ENCODE assay signal across 6 mouse cellular contexts in the genomic region with DNA sequence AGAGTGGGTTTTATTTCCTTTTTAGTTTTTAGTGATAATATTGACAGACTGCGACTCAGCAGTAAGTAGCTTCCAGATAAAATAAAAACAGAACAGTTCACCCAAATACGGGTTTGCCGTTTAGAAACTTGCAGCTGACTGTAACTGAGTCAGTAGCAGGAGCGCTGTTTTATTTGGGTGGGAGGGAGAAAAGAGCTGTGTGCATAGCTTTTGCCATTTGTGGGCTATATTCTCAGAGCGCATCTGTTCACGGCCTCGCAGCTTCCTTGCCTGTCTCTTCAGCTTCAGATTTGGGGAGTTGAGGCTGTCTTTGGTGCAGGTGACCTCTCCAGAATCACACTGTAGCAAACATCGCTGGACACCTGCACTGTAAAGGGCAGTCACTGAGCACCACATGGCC.
"Had no signal": no experiment of that assay in that cellular context is flagged by ENCODE, and none has a peak within 500 bp of the region (broad histone marks: within the 10 kb centered on the region; RNA-seq: fewer than 3 reads in every experiment).

No protein-coding gene starts in this region.

- H3K4me3 ChIP-seq: limb, embryonic 15.5 days; liver, embryonic 12.5 days; midbrain, embryonic 10.5 days; stomach, embryonic 15.5 days had no signal

- H3K27me3 ChIP-seq: limb, embryonic 15.5 days; liver, embryonic 12.5 days; stomach, embryonic 15.5 days had no signal

- H3K9me3 ChIP-seq: limb, embryonic 15.5 days; liver, embryonic 12.5 days; midbrain, embryonic 10.5 days; stomach, embryonic 15.5 days had no signal

- H3K9ac ChIP-seq: limb, embryonic 15.5 days; liver, embryonic 12.5 days; lung, embryonic 14.5 days; stomach, embryonic 15.5 days had no signal

- H3K36me3 ChIP-seq: liver, embryonic 12.5 days had no signal

- ATAC-seq: liver, embryonic 12.5 days had no signal

- H3K27ac ChIP-seq: kidney, postnatal 0 days; limb, embryonic 15.5 days; liver, embryonic 12.5 days; midbrain, embryonic 10.5 days; stomach, embryonic 15.5 days had no signal

- H3K4me1 ChIP-seq: stomach, embryonic 15.5 days had no signal

- H3K4me2 ChIP-seq: limb, embryonic 15.5 days; liver, embryonic 12.5 days; lung, embryonic 14.5 days; stomach, embryonic 15.5 days had no signal
